Mouse (Mus musculus) kidney, adult 2 months (tissue): ENCODE data around the gene Fam155a.

ENCODE experiments used
- CTCF ChIP-seq: fragments of 200-500 bp; conservative IDR thresholded peaks from 2 replicates; pipeline ENCODE4 v1.5.1; 2011; ENCODE audit warnings: low read depth, mild to moderate bottlenecking, control low read depth, low read length, moderate library complexity, mixed read lengths; ENCODE audit not compliant: insufficient read depth, insufficient read length
- POLR2A ChIP-seq: fragments of 200-500 bp; IDR thresholded peaks from one replicate; pipeline ENCODE4 v1.6.1; 2011; ENCODE audit warnings: low read depth, low read length, control low read depth

DNA sequence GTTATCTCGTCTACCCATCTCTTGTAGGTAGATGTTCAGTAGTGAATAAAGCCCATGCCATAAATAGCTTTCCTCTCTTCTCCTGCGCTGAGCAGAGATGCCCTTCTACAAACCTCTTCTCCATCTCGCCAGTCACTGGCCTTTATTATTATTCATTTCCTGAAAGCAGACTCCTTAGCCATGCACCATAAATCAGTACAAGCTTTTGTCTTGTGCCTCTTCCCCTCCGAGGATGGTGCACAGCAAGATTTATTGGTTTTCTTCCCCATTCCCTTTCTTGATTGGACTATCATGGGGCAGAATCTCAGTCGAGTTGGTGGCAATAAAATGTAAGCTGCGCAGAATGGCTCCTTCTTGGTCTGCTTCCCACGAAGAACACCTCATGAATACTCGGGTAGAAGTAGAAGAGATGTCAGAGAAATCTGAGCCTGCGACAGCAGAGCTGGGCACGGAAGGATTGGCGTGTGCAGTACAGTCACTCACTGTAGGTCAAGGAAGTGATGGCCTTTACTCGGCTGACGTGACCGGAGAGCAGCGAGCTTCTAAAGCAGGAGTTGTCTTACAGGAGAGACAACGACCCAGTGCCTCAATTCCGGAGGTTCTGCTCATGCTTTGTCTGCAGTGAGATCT lies 590.2 kb downstream of the Fam155a start:
- TF ChIP-seq CTCF (no peak), POLR2A (no peak)
